Mouse (Mus musculus) urinary bladder, adult 18-20 months (tissue): ENCODE results near the gene Ablim1.

Experiments
- DNase-seq, 2 experiments: peaks; one replicate each; pipeline ENCODE4 v3.0.0; 2022; ENCODE audit warnings: low spot score in 2 of 2, mixed read lengths in 2 of 2

The Ablim1 gene

GRCm38 (mm10) chr19:57127523-57127922, 187.2 kb downstream of the Ablim1 start:
- no peak for DNase-seq

- no peak for DNase-seq
Measured at GRCm38 (mm10) chr19:57126950-57127349, 187.8 kb downstream of the Ablim1 start.

DNA sequence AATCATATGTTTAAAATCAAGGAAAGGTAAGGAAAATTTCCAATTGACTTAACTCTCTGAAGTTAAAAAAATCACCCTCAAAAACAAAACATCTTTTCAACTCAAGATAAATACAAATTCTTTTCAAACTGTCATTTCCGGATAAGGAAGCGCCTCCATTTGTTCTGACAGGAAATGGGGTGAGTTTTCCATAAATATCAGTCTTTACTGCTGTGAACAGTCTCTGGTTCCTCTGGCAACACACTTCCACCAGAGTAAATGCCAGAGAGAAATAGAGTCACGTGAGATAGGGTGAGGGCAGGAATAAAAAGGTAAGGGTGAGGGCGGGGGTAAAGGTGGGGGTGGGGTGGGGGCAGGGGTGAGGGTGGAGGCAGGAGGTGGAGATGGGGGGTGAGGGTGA, 189.8 kb downstream of the Ablim1 start:
- no peak for DNase-seq

- no peak for DNase-seq
Measured at GRCm38 (mm10) chr19:57124138-57124519, 190.6 kb downstream of the Ablim1 start.

- DNase-seq, result no peak
Measured at GRCm38 (mm10) chr19:57123503-57124137, 191.1 kb downstream of the Ablim1 start.

DNA sequence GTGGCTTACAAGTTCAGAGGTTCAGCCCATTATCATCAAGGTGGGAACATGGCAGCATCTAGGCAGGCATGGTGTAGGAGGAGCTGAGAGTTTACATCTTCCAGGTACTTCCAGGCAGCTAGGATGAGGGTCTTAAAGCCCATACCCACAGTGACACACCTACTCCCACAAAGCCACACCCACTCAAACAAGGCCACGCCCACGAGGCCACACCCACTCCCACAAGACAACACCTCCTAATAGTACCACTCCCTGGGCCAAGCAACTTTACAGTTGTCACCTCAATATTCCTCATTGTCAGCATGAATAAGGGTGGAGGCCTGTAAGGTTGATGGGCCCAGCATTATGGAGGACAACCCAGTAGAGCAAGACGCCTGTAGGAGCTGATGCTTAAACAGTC, 192.5 kb downstream of the Ablim1 start:
- DNase-seq, result no peak

- DNase-seq, result no peak
Measured at GRCm38 (mm10) chr19:57121036-57121435, 193.7 kb downstream of the Ablim1 start.

- DNase-seq, result no peak
Measured at GRCm38 (mm10) chr19:57119661-57120060, 195.1 kb downstream of the Ablim1 start.

- peak; percentile 60 to 83 for DNase-seq
Measured at GRCm38 (mm10) chr19:57118785-57119565, 195.7 kb downstream of the Ablim1 start.

- DNase-seq, result no peak
Measured at GRCm38 (mm10) chr19:57117751-57118150, 197.0 kb downstream of the Ablim1 start.

GRCm38 (mm10) chr19:57116871-57117501, 197.7 kb downstream of the Ablim1 start:
- DNase-seq, result peak in 1 of 2 experiments; percentile 70

DNA sequence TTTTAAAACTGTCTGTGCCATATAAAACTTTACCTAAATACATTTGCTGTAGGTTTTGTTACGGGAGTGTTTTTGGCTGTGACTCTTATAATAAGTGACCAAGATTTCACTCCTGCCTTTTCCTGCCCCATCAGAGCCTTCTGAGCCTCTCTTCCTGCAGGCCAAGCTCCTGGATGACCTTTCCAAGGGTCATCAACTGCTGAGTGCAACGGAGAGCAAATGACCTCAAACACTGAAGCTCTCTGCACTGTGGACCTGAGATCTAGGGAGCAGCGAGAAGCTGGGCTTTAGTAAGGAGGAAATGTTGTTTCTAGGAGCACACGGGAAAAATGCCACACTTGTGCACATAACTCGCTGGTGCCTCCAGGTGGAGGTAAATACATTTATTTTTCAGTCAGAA, 199.0 kb downstream of the Ablim1 start:
- no peak for DNase-seq

- no peak for DNase-seq
Measured at GRCm38 (mm10) chr19:57114951-57115350, 199.8 kb downstream of the Ablim1 start.

- DNase-seq, result no peak
Measured at GRCm38 (mm10) chr19:57113975-57114374, 200.7 kb downstream of the Ablim1 start.

DNA sequence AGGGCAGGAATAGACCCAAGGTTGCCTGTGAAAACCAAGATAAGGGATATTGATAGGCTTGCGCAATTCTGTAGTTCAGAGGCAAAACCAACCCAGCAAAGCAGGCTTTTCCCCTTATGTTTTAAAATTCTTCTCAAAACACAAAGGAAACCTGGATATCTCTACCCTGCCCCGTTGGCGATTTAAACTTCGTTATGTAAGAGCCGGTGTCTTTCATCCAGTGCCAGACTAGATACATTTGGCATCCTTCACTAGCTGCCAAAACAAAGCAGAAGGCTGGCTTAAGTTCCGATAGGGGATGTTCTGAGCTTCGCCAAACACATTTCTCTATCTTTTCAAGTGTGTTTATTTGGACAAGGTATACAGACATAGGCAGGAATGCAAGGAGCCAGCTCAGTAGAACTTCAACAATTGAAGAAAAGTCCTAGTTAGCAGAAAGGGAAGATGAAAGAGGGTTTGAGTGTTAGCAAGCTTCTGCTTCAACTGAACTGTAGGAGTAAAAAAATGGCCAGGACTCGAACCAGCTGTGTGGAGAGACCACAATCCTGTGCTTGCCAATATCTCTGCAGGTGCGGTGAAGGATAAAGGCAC, 201.8 kb downstream of the Ablim1 start:
- DNase-seq, result no peak

GRCm38 (mm10) chr19:57112231-57112815, 202.4 kb downstream of the Ablim1 start:
- DNase-seq, result no peak

- DNase-seq, result no peak
Measured at GRCm38 (mm10) chr19:57111301-57111700, 203.4 kb downstream of the Ablim1 start.

DNA sequence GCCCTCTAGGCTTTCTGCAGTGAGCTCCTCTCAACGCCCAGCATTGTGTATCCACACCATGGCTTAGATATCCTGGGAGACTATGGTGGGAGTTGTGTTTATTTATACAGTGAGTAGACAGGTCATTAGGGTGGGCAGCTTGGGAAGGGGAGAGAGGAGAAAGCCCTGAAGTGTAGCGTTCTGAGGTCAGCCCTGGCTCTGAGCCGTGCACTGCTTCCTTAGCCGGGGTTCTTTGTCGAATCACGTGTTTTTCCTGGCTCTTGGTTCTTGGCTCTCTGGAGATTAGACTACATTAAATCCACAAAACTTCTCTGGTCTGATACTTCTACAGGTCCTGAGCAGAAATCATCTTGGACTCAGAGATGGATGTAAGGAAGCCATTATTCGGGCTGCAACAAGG, 205.1 kb downstream of the Ablim1 start:
- no peak for DNase-seq

- no peak for DNase-seq
Measured at GRCm38 (mm10) chr19:57106513-57106912, 208.2 kb downstream of the Ablim1 start.

DNA sequence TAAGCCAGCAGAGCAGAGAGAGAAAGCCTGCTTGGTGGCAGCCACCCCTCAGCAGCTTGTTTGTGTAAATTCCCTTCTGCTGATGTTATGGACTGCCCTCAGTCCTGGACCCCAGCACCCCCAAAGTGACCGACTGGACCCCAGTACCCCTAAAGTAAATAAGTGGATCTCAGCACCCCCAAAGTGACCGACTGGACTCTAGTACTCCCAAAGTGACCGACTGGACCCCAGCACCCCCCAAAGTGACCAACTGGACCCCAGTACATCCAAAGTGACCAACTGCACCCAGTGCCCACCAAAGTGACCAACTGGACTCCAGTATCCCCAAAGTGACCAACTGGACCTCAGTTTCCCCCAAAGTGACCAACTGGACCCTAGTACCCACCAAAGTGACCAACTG, 208.7 kb downstream of the Ablim1 start:
- no peak for DNase-seq

GRCm38 (mm10) chr19:57105156-57105555, 209.6 kb downstream of the Ablim1 start:
- no peak for DNase-seq

- no peak for DNase-seq
Measured at GRCm38 (mm10) chr19:57104171-57104748, 210.5 kb downstream of the Ablim1 start.
